Mouse (Mus musculus) bone marrow macrophage, adult 2 months (primary cell): ENCODE measurements around the gene Eaf1.

Source experiments
- CTCF ChIP-seq: IDR thresholded peaks from 2 replicates; pipeline ENCODE4 v1.5.1; 2012; ENCODE audit warnings: low read depth, mild to moderate bottlenecking, low read length, moderate library complexity
- POLR2A ChIP-seq: IDR thresholded peaks from 2 replicates; pipeline ENCODE4 v1.6.1; 2012; ENCODE audit warnings: mild to moderate bottlenecking, low read depth, low read length, borderline replicate concordance

- TF ChIP-seq POLR2A (no peak), CTCF (no peak)
Observed at GRCm38 (mm10) chr14:31469711-31470110, 24.5 kb upstream of the Eaf1 start.
